In the genomic region with DNA sequence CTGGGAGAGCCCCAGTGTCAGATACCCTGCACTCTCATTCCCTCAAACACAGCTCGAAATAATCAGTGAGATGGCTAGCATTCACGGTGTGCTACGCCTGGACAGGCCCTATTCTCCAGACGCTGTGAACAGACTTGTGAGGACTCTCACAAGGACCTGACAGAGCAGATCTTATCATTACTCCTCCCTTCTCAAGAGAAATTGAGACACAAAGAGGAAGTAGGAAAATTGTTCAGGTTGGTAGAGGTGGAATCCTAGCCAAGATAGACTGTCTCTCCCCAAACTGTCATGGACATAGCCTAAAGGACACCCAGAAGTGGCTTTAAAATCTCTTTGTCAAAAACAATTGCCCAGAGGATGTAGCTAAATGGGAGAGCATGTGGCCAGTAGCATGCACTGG, we compare ENCODE assay signal across 25 mouse cellular contexts. TPM values are rescaled to one million over a fixed set of nuclear protein-coding genes. Genes with fewer than 3 reads are reported as not detected.
DNase-seq lines count a peak whose midpoint lies in the region; ATAC-seq and TF ChIP-seq lines count a peak whose summit lies in the region.
"Had no signal": no experiment of that assay in that cellular context is flagged by ENCODE, and none has a peak within 500 bp of the region (broad histone marks: within the 10 kb centered on the region; RNA-seq: fewer than 3 reads in every experiment).

No protein-coding gene starts in this region.

- WGBS in forebrain, embryonic 12.5 days = 23% methylated on average over 4 of the region's 4 CpGs
- WGBS in forebrain, postnatal 0 days = 20% methylated on average over 4 of the region's 4 CpGs
- 29% methylated on average over 4 of the region's 4 CpGs for WGBS in midbrain, embryonic 12.5 days
- WGBS in midbrain, embryonic 11.5 days = 36% methylated on average over 4 of the region's 4 CpGs

- no peak overlapping the region for H3K9ac ChIP-seq in forebrain, embryonic 12.5 days
- no peak overlapping the region for H3K9ac ChIP-seq in forebrain, postnatal 0 days
- no peak overlapping the region for H3K9ac ChIP-seq in midbrain, embryonic 12.5 days (replicated peaks)
- no peak overlapping the region for H3K9ac ChIP-seq in midbrain, embryonic 11.5 days (ENCODE audit: low read length)
- H3K9ac ChIP-seq: embryonic facial prominence, embryonic 15.5 days; forebrain, embryonic 15.5 days; heart, embryonic 15.5 days had no signal

- H3K9me3 ChIP-seq in forebrain, embryonic 12.5 days = no peaks in the 10 kb centered on the region
- no peaks in the 10 kb centered on the region for H3K9me3 ChIP-seq in forebrain, postnatal 0 days (ENCODE audit: low read length)
- H3K9me3 ChIP-seq in midbrain, embryonic 12.5 days = no peaks in the 10 kb centered on the region
- no peaks in the 10 kb centered on the region for H3K9me3 ChIP-seq in midbrain, embryonic 11.5 days (ENCODE audit: control insufficient read depth, low read length)
- H3K9me3 ChIP-seq: embryonic facial prominence, embryonic 15.5 days; forebrain, embryonic 10.5 days; forebrain, embryonic 15.5 days; heart, embryonic 10.5 days; heart, embryonic 15.5 days had no signal

- no peak overlapping the region for H3K4me2 ChIP-seq in forebrain, embryonic 12.5 days
- H3K4me2 ChIP-seq in forebrain, postnatal 0 days (ENCODE audit: low read depth) = no peak overlapping the region
- no peak overlapping the region for H3K4me2 ChIP-seq in midbrain, embryonic 12.5 days (replicated peaks)
- no peak overlapping the region for H3K4me2 ChIP-seq in midbrain, embryonic 11.5 days
- H3K4me2 ChIP-seq: embryonic facial prominence, embryonic 15.5 days; forebrain, embryonic 15.5 days; heart, embryonic 15.5 days had no signal

- H3K36me3 ChIP-seq in forebrain, embryonic 12.5 days (replicated peaks) = no peaks in the 10 kb centered on the region
- H3K36me3 ChIP-seq in forebrain, postnatal 0 days (ENCODE audit: insufficient read depth) = no peaks in the 10 kb centered on the region
- no peaks in the 10 kb centered on the region for H3K36me3 ChIP-seq in midbrain, embryonic 12.5 days
- no peaks in the 10 kb centered on the region for H3K36me3 ChIP-seq in midbrain, embryonic 11.5 days (ENCODE audit: control insufficient read depth, insufficient read depth, low read length)
- H3K36me3 ChIP-seq: embryonic facial prominence, embryonic 15.5 days; forebrain, embryonic 10.5 days; forebrain, embryonic 15.5 days; heart, embryonic 10.5 days; heart, embryonic 15.5 days had no signal

- peaks cover 47% of the 10 kb centered on the region for H3K27me3 ChIP-seq in forebrain, embryonic 12.5 days
- no peaks in the 10 kb centered on the region for H3K27me3 ChIP-seq in forebrain, postnatal 0 days (ENCODE audit: insufficient read depth, low read length)
- H3K27me3 ChIP-seq in midbrain, embryonic 12.5 days = peaks cover 37% of the 10 kb centered on the region
- H3K27me3 ChIP-seq in midbrain, embryonic 11.5 days (ENCODE audit: control insufficient read depth, insufficient read depth, low read length) = peaks cover 2% of the 10 kb centered on the region; the same call in 1 of the 2 replicates
- H3K27me3 ChIP-seq: forebrain, embryonic 15.5 days had no signal

- peaks cover 46% of the 10 kb centered on the region for H3K4me1 ChIP-seq in forebrain, embryonic 12.5 days
- no peaks in the 10 kb centered on the region; the same call in 1 of the 2 replicates for H3K4me1 ChIP-seq in forebrain, postnatal 0 days (ENCODE audit: insufficient read depth)
- peaks cover 40% of the 10 kb centered on the region for H3K4me1 ChIP-seq in midbrain, embryonic 12.5 days
- peaks cover 23% of the 10 kb centered on the region for H3K4me1 ChIP-seq in midbrain, embryonic 11.5 days (ENCODE audit: control insufficient read depth, insufficient read depth, low read length)

- ATAC-seq in forebrain, embryonic 12.5 days (ENCODE audit: low FRiP score) = no peak
- no peak for ATAC-seq in forebrain, postnatal 0 days
- no peak for ATAC-seq in midbrain, embryonic 12.5 days (ENCODE audit: low FRiP score, low read depth)
- ATAC-seq in midbrain, embryonic 11.5 days (ENCODE audit: low FRiP score) = no peak
- no peak for ATAC-seq in monocyte, adult 5-6 weeks (replicated peaks; ENCODE audit: insufficient number of reproducible peaks, low FRiP score, low TSS enrichment, poor library complexity, severe bottlenecking)
- ATAC-seq: CD4-positive, CD25-positive, alpha-beta regulatory T cell, adult 4 months; forebrain, embryonic 15.5 days; hindbrain, postnatal 0 days had no signal

- 0 out of 2 replicates have a peak overlapping the region, but pooled peaks have one; percentile 46 for H3K27ac ChIP-seq in forebrain, embryonic 12.5 days
- H3K27ac ChIP-seq in forebrain, postnatal 0 days (ENCODE audit: low read depth, low read length) = no peak overlapping the region
- peak overlapping the region; percentile 47 for H3K27ac ChIP-seq in midbrain, embryonic 12.5 days (replicated peaks)
- no peak overlapping the region for H3K27ac ChIP-seq in midbrain, embryonic 11.5 days (ENCODE audit: low read depth, low read length)
- H3K27ac ChIP-seq: embryonic facial prominence, embryonic 15.5 days; forebrain, embryonic 15.5 days; heart, embryonic 10.5 days; heart, embryonic 15.5 days; hindbrain, postnatal 0 days had no signal

- H3K4me3 ChIP-seq in forebrain, embryonic 12.5 days (replicated peaks) = no peak overlapping the region
- no peak overlapping the region for H3K4me3 ChIP-seq in forebrain, postnatal 0 days (ENCODE audit: low read depth, low read length)
- H3K4me3 ChIP-seq in midbrain, embryonic 12.5 days = no peak overlapping the region
- H3K4me3 ChIP-seq in midbrain, embryonic 11.5 days (ENCODE audit: low read depth, low read length) = no peak overlapping the region
- H3K4me3 ChIP-seq: embryonic facial prominence, embryonic 15.5 days; erythroblast, embryonic 14.5 days; forebrain, embryonic 10.5 days; forebrain, embryonic 15.5 days; heart, embryonic 10.5 days; heart, embryonic 15.5 days had no signal

- no peak for TF ChIP-seq CTCF in forebrain, postnatal 0 days (IDR thresholded peaks at IDR 0.05; ENCODE audit: low read depth)

- no peak for DNase-seq in forebrain, postnatal 0 days
- no peak for DNase-seq in midbrain, embryonic 11.5 days (ENCODE audit: low spot score, missing footprints)
- DNase-seq in MEL-GATA-1-ER (ENCODE audit: extremely low read depth, low read depth) (peak; percentile 20), MN1 (ENCODE audit: low spot score) (no peak)
- DNase-seq: adrenal gland, adult 8-10 months; adrenal gland, postnatal 36 days; B cell, adult 2 months; cerebellum, adult 11 months; cerebellum, adult 8-10 months; cerebellum, postnatal 14 days; embryo, embryonic 11 days; gastrocnemius, postnatal 10 days; heart, adult 18-20 months; heart, postnatal 14 days had no signal

RNA-seq across cellular contexts. Expression of gene Scmh1, which starts 31.3 kb away (rescaled TPM):
- 44.6 and 52.7 TPM in 2 replicates for polyA plus RNA-seq in forebrain, embryonic 12.5 days (2016; fragmentation: Nextera tagmentation; extraction: Ambion mirVana)
- total RNA-seq in forebrain, postnatal 0 days (2014; rRNA removed) = 43.9 and 47.1 TPM in 2 replicates
- polyA plus RNA-seq in forebrain, postnatal 0 days (2015; fragmentation: Nextera tagmentation; extraction: Ambion mirVana) = 40.4 and 56.4 TPM in 2 replicates
- 64.4 TPM in 2 replicates for polyA plus RNA-seq in midbrain, embryonic 12.5 days (2016; fragmentation: Nextera tagmentation; extraction: Ambion mirVana)
- polyA plus RNA-seq in midbrain, embryonic 11.5 days (2014; fragmentation: Nextera tagmentation; extraction: Ambion mirVana) = 41.1 and 44.8 TPM in 2 replicates
- 7.2 to 17.6 TPM (median 8.5 TPM) in 3 replicates for total RNA-seq in monocyte, adult 5-6 weeks (2017)

Comparison
In these comparisons a context has a peak if more than half of its experiments do, and no peak if none do; other contexts are left out.
1. H3K27ac ChIP-seq: peak in forebrain, embryonic 12.5 days (single experiment) and midbrain, embryonic 12.5 days (single experiment); none in forebrain, postnatal 0 days (single experiment) and midbrain, embryonic 11.5 days (single experiment).